20 mouse cellular contexts compared by ENCODE assay signal in the genomic region with DNA sequence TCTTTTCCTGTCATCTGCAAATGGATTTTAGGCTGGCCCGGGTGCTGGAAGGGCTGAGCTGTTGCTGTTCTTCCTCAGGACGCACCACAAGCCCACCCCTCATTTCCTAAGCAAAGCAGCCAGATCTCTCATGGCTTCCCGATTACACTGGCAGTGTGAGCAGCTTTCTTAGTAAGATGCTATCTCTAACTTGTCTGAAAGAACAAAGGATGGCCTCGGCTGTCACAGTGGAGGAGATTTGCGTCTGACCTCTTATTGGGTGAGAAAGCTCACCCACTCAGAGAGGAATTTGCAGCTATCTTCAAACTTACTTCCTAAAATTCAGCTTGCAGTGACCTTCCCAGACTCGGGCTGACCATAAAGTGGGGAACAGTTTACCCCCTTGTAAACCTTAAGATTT.
DNase-seq lines count a peak whose midpoint lies in the region; ATAC-seq lines count a peak whose summit lies in the region.
"Had no signal": no experiment of that assay in that cellular context is flagged by ENCODE, and none has a peak within 500 bp of the region (broad histone marks: within the 10 kb centered on the region; RNA-seq: fewer than 3 reads in every experiment).

No protein-coding gene starts in this region.

- H3K4me3 ChIP-seq in heart, embryonic 12.5 days, result no peak overlapping the region
- H3K4me3 ChIP-seq: embryonic facial prominence, embryonic 12.5 days; forebrain, embryonic 15.5 days; heart, adult 2 months; hindbrain, embryonic 15.5 days had no signal

- no peaks in the 10 kb centered on the region; the same call in 1 of the 2 replicates for H3K9me3 ChIP-seq in heart, embryonic 12.5 days (replicated peaks)
- H3K9me3 ChIP-seq: embryonic facial prominence, embryonic 12.5 days; forebrain, embryonic 15.5 days; hindbrain, embryonic 15.5 days had no signal

- ATAC-seq in heart, embryonic 12.5 days (ENCODE audit: insufficient number of reproducible peaks, low FRiP score), result no peak
- no peak for ATAC-seq in inflammation-experienced regulatory T-cells, adult 6 months
- ATAC-seq: activated CD4-positive, CD25-positive, alpha-beta regulatory T cell, adult 4 months; forebrain, embryonic 15.5 days; intestine, postnatal 0 days; Patski had no signal

- peaks cover 9% of the 10 kb centered on the region for H3K4me1 ChIP-seq in heart, embryonic 12.5 days (replicated peaks)
- H3K4me1 ChIP-seq: embryonic facial prominence, embryonic 12.5 days; forebrain, embryonic 15.5 days; hindbrain, embryonic 15.5 days had no signal

- peak overlapping the region; percentile 45; the same call in 1 of the 2 replicates for H3K4me2 ChIP-seq in heart, embryonic 12.5 days
- H3K4me2 ChIP-seq: embryonic facial prominence, embryonic 12.5 days; forebrain, embryonic 15.5 days; hindbrain, embryonic 15.5 days had no signal

- H3K27me3 ChIP-seq in heart, embryonic 12.5 days (replicated peaks), result no peaks in the 10 kb centered on the region
- H3K27me3 ChIP-seq: embryonic facial prominence, embryonic 12.5 days; forebrain, embryonic 15.5 days; hindbrain, embryonic 15.5 days; Patski had no signal

- 3% methylated on average over 6 of the region's 6 CpGs for WGBS in heart, embryonic 12.5 days

- DNase-seq in adrenal gland, postnatal 10 days, result peak; percentile 9
- DNase-seq in adrenal gland, postnatal 4 days (ENCODE audit: low spot score in 2 of 2), result no peak
- DNase-seq in heart, postnatal 25 days (ENCODE audit: low spot score), result no peak
- DNase-seq in ovary, adult 18-20 months (ENCODE audit: low spot score), result peak; percentile 21
- no peak for DNase-seq in ovary, postnatal 36 days (ENCODE audit: low spot score)
- DNase-seq: adrenal gland, postnatal 25 days; cerebellum, adult 2 months; cerebellum, postnatal 10 days; embryo, embryonic 11 days; gastrocnemius, postnatal 36 days; heart, adult 2 months; kidney, adult 8-10 months had no signal

- no peak overlapping the region for H3K27ac ChIP-seq in heart, embryonic 12.5 days (ENCODE audit: poor library complexity, severe bottlenecking)
- H3K27ac ChIP-seq: embryonic facial prominence, embryonic 12.5 days; forebrain, embryonic 15.5 days; heart, adult 2 months; hindbrain, embryonic 15.5 days had no signal

- no peak overlapping the region for H3K9ac ChIP-seq in heart, embryonic 12.5 days
- H3K9ac ChIP-seq: embryonic facial prominence, embryonic 12.5 days; forebrain, embryonic 15.5 days; hindbrain, embryonic 15.5 days had no signal

- intact Hi-C loops in heart, postnatal 25 days (cut with DNase I), result no loop called here

- H3K36me3 ChIP-seq in heart, embryonic 12.5 days, result no peaks in the 10 kb centered on the region
- H3K36me3 ChIP-seq: embryonic facial prominence, embryonic 12.5 days; forebrain, embryonic 15.5 days; hindbrain, embryonic 15.5 days had no signal

Comparison
In these comparisons a context has a peak if more than half of its experiments do, and no peak if none do; other contexts are left out.
1. DNase-seq: peak in adrenal gland, postnatal 10 days (single experiment) and ovary, adult 18-20 months (single experiment); none in adrenal gland, postnatal 4 days (0 of 2), heart, postnatal 25 days (single experiment) and ovary, postnatal 36 days (single experiment).